Comparison of ENCODE assay signal across 15 mouse cellular contexts in the genomic region with DNA sequence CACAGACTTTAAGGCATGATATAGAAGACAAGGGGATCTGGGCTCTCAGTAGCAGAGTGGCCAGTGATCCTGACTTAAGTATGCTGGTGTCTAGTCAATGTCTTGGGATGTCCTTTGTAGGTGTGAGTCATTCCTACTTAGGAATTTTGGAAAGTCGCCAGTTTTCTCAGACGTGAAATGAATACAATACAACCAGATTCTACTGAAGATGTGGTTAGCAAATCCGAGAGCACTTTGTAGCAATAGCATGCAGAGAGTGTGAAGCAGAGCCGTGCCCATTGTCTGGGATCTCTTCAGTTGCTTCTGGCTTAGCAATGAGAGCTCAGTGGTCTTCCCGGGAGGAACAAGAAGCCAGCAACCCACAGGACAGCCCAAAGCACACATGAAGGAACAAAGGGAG. TPM values are rescaled to one million over a fixed set of nuclear protein-coding genes. Genes with fewer than 3 reads are reported as not detected.
DNase-seq lines count a peak whose midpoint lies in the region; ATAC-seq and TF ChIP-seq lines count a peak whose summit lies in the region.
"Had no signal": no experiment of that assay in that cellular context is flagged by ENCODE, and none has a peak within 500 bp of the region (broad histone marks: within the 10 kb centered on the region; RNA-seq: fewer than 3 reads in every experiment).

No protein-coding gene starts in this region.

- H3K27ac ChIP-seq in hindbrain, postnatal 0 days, result no peak overlapping the region
- H3K27ac ChIP-seq in hindbrain, embryonic 12.5 days, result no peak overlapping the region
- peak overlapping the region; percentile 89 for H3K27ac ChIP-seq in intestine, embryonic 16.5 days (ENCODE audit: low read length)
- H3K27ac ChIP-seq in liver, embryonic 16.5 days (ENCODE audit: low read length), result no peak overlapping the region
- H3K27ac ChIP-seq in forebrain, embryonic 14.5 days (ENCODE audit: low read depth, low read length), result no peak overlapping the region
- H3K27ac ChIP-seq: embryonic facial prominence, embryonic 13.5 days; gastrocnemius, adult 2 months; heart, embryonic 13.5 days; hindbrain, embryonic 15.5 days had no signal

- ATAC-seq in hindbrain, postnatal 0 days, result no peak
- no peak for ATAC-seq in hindbrain, embryonic 12.5 days (ENCODE audit: low FRiP score)
- no peak for ATAC-seq in intestine, embryonic 16.5 days
- ATAC-seq in liver, embryonic 16.5 days (ENCODE audit: low read depth), result no peak
- ATAC-seq in forebrain, embryonic 14.5 days, result no peak

- no peak overlapping the region for H3K4me2 ChIP-seq in hindbrain, postnatal 0 days (ENCODE audit: low read depth, low read length)
- H3K4me2 ChIP-seq in hindbrain, embryonic 12.5 days (replicated peaks), result no peak overlapping the region
- peak overlapping the region; percentile 53 for H3K4me2 ChIP-seq in intestine, embryonic 16.5 days (ENCODE audit: low read depth, low read length)
- H3K4me2 ChIP-seq in liver, embryonic 16.5 days (ENCODE audit: low read depth, low read length), result peak overlapping the region; percentile 68
- H3K4me2 ChIP-seq in forebrain, embryonic 14.5 days (ENCODE audit: low read length), result no peak overlapping the region
- H3K4me2 ChIP-seq: embryonic facial prominence, embryonic 13.5 days; heart, embryonic 13.5 days; hindbrain, embryonic 15.5 days had no signal

- H3K9ac ChIP-seq in hindbrain, postnatal 0 days (replicated peaks; ENCODE audit: low read length), result no peak overlapping the region
- H3K9ac ChIP-seq in hindbrain, embryonic 12.5 days, result no peak overlapping the region
- peak overlapping the region; percentile 61 for H3K9ac ChIP-seq in intestine, embryonic 16.5 days (ENCODE audit: low read depth, low read length)
- no peak overlapping the region for H3K9ac ChIP-seq in liver, embryonic 16.5 days (ENCODE audit: low read depth, low read length)
- no peak overlapping the region for H3K9ac ChIP-seq in forebrain, embryonic 14.5 days (ENCODE audit: low read length)
- H3K9ac ChIP-seq: embryonic facial prominence, embryonic 13.5 days; heart, embryonic 13.5 days; hindbrain, embryonic 15.5 days had no signal

- DNase-seq in hindbrain, postnatal 0 days (ENCODE audit: low spot score), result peak; percentile 7
- peak; percentile 39 for DNase-seq in Muller cell, postnatal 12 days (ENCODE audit: inconsistent ontology term)
- DNase-seq in ovary, postnatal 36 days (ENCODE audit: low spot score), result no peak
- no peak for DNase-seq in gastrocnemius, adult 8-10 months (ENCODE audit: low spot score in 2 of 2)
- no peak for DNase-seq in forebrain, embryonic 14.5 days (ENCODE audit: low spot score)
- DNase-seq: cerebellum, postnatal 10 days; gastrocnemius, adult 2 months; layer of hippocampus, postnatal 36 days; thymus, adult 2 months had no signal

- no peaks in the 10 kb centered on the region for H3K36me3 ChIP-seq in hindbrain, postnatal 0 days (ENCODE audit: insufficient read depth, low read length)
- H3K36me3 ChIP-seq in hindbrain, embryonic 12.5 days, result no peaks in the 10 kb centered on the region
- no peaks in the 10 kb centered on the region for H3K36me3 ChIP-seq in intestine, embryonic 16.5 days (ENCODE audit: control insufficient read depth, insufficient read depth, low read length)
- H3K36me3 ChIP-seq in liver, embryonic 16.5 days (ENCODE audit: control insufficient read depth, insufficient read depth), result no peaks in the 10 kb centered on the region
- no peaks in the 10 kb centered on the region for H3K36me3 ChIP-seq in forebrain, embryonic 14.5 days (ENCODE audit: control insufficient read depth, insufficient read depth, low read length)
- H3K36me3 ChIP-seq: embryonic facial prominence, embryonic 13.5 days; heart, embryonic 13.5 days; hindbrain, embryonic 15.5 days had no signal

- 40% methylated on average over 5 of the region's 5 CpGs for WGBS in hindbrain, postnatal 0 days
- WGBS in hindbrain, embryonic 12.5 days, result 66% methylated on average over 5 of the region's 5 CpGs
- 29% methylated on average over 5 of the region's 5 CpGs for WGBS in intestine, embryonic 16.5 days
- 74% methylated on average over 5 of the region's 5 CpGs for WGBS in liver, embryonic 16.5 days (ENCODE audit: insufficient replicate concordance)
- WGBS in forebrain, embryonic 14.5 days, result 38% methylated on average over 5 of the region's 5 CpGs

- no peak overlapping the region for H3K4me3 ChIP-seq in hindbrain, postnatal 0 days (ENCODE audit: low read length)
- no peak overlapping the region for H3K4me3 ChIP-seq in hindbrain, embryonic 12.5 days
- peak overlapping the region; percentile 50 for H3K4me3 ChIP-seq in intestine, embryonic 16.5 days (ENCODE audit: low read length)
- H3K4me3 ChIP-seq in liver, embryonic 16.5 days (ENCODE audit: low read depth, low read length), result peak overlapping the region; percentile 65
- H3K4me3 ChIP-seq in forebrain, embryonic 14.5 days (ENCODE audit: low read depth, low read length), result no peak overlapping the region
- H3K4me3 ChIP-seq: embryonic facial prominence, embryonic 13.5 days; gastrocnemius, adult 2 months; heart, embryonic 13.5 days; hindbrain, embryonic 15.5 days had no signal

- H3K27me3 ChIP-seq in hindbrain, postnatal 0 days (ENCODE audit: insufficient read depth, low read length), result no peaks in the 10 kb centered on the region
- H3K27me3 ChIP-seq in hindbrain, embryonic 12.5 days, result peaks cover 5% of the 10 kb centered on the region; the same call in 1 of the 2 replicates
- no peaks in the 10 kb centered on the region for H3K27me3 ChIP-seq in intestine, embryonic 16.5 days (replicated peaks; ENCODE audit: control insufficient read depth, insufficient read depth, low read length)
- H3K27me3 ChIP-seq in liver, embryonic 16.5 days (ENCODE audit: control insufficient read depth, insufficient read depth, low read depth, low read length), result no peaks in the 10 kb centered on the region
- no peaks in the 10 kb centered on the region for H3K27me3 ChIP-seq in forebrain, embryonic 14.5 days (replicated peaks; ENCODE audit: control insufficient read depth, insufficient read depth, low read length)
- H3K27me3 ChIP-seq: embryonic facial prominence, embryonic 13.5 days; hindbrain, embryonic 15.5 days had no signal

- no peaks in the 10 kb centered on the region for H3K9me3 ChIP-seq in hindbrain, postnatal 0 days (ENCODE audit: low read length)
- H3K9me3 ChIP-seq in hindbrain, embryonic 12.5 days (replicated peaks), result no peaks in the 10 kb centered on the region
- no peaks in the 10 kb centered on the region for H3K9me3 ChIP-seq in intestine, embryonic 16.5 days (ENCODE audit: control insufficient read depth, low read length)
- H3K9me3 ChIP-seq in liver, embryonic 16.5 days (replicated peaks; ENCODE audit: control insufficient read depth, low read length), result no peaks in the 10 kb centered on the region
- H3K9me3 ChIP-seq in forebrain, embryonic 14.5 days (replicated peaks; ENCODE audit: control insufficient read depth, low read length), result no peaks in the 10 kb centered on the region
- H3K9me3 ChIP-seq: embryonic facial prominence, embryonic 13.5 days; heart, embryonic 13.5 days; hindbrain, embryonic 15.5 days had no signal

- TF ChIP-seq CTCF in hindbrain, postnatal 0 days (IDR thresholded peaks at IDR 0.05; ENCODE audit: low read depth), result no peak

- H3K4me1 ChIP-seq in hindbrain, postnatal 0 days (ENCODE audit: insufficient read depth, low read length), result peaks cover 4% of the 10 kb centered on the region; the same call in 1 of the 2 replicates
- H3K4me1 ChIP-seq in hindbrain, embryonic 12.5 days, result peaks cover 4% of the 10 kb centered on the region
- H3K4me1 ChIP-seq in intestine, embryonic 16.5 days (ENCODE audit: control insufficient read depth, insufficient read depth, low read length), result peaks cover 17% of the 10 kb centered on the region
- H3K4me1 ChIP-seq in liver, embryonic 16.5 days (ENCODE audit: control insufficient read depth, low read depth, low read length), result peaks cover 67% of the 10 kb centered on the region
- H3K4me1 ChIP-seq in forebrain, embryonic 14.5 days (ENCODE audit: control insufficient read depth, insufficient read depth, low read length), result no peaks in the 10 kb centered on the region
- H3K4me1 ChIP-seq: hindbrain, embryonic 15.5 days had no signal

RNA-seq across cellular contexts. Expression of a gene that starts 2.7 kb away (rescaled TPM):
- total RNA-seq in hindbrain, postnatal 0 days (2014; rRNA removed), result 0.32 and 1.3 TPM in 2 replicates
- polyA plus RNA-seq in hindbrain, postnatal 0 days (2015; fragmentation: Nextera tagmentation; extraction: Ambion mirVana), result 0.58 and 0.59 TPM in 2 replicates
- 1.2 and 1.3 TPM in 2 replicates for polyA plus RNA-seq in hindbrain, embryonic 12.5 days (2016; fragmentation: Nextera tagmentation; extraction: Ambion mirVana)
- polyA plus RNA-seq in intestine, embryonic 16.5 days (2015; fragmentation: Nextera tagmentation; extraction: Ambion mirVana), result 74.7 and 81.2 TPM in 2 replicates
- polyA plus RNA-seq in liver, embryonic 16.5 days (2015; fragmentation: Nextera tagmentation; extraction: Ambion mirVana), result 6.2 and 7.3 TPM in 2 replicates
- under 1 TPM in 3 of 4 experiments, not detected in 1; 0.09 to 0.22 (median 0.11) TPM for total RNA-seq in gastrocnemius, adult 8-10 months (2022)
- 0.43 and 0.54 TPM in 2 replicates for polyA plus RNA-seq in forebrain, embryonic 14.5 days (2014; fragmentation: Nextera tagmentation; extraction: Ambion mirVana)

RNA-seq across cellular contexts. Expression of a gene that starts 5.4 kb away (rescaled TPM):
- total RNA-seq in hindbrain, postnatal 0 days (2014; rRNA removed), result 23.6 and 30.0 TPM in 2 replicates
- polyA plus RNA-seq in hindbrain, postnatal 0 days (2015; fragmentation: Nextera tagmentation; extraction: Ambion mirVana), result 13.3 and 13.5 TPM in 2 replicates
- 17.0 and 17.8 TPM in 2 replicates for polyA plus RNA-seq in hindbrain, embryonic 12.5 days (2016; fragmentation: Nextera tagmentation; extraction: Ambion mirVana)
- 12.1 and 12.4 TPM in 2 replicates for polyA plus RNA-seq in intestine, embryonic 16.5 days (2015; fragmentation: Nextera tagmentation; extraction: Ambion mirVana)
- 5.1 and 5.2 TPM in 2 replicates for polyA plus RNA-seq in liver, embryonic 16.5 days (2015; fragmentation: Nextera tagmentation; extraction: Ambion mirVana)
- total RNA-seq in gastrocnemius, adult 8-10 months (2022), result 10 to 100 TPM in 3 of 4 experiments, 1 to 10 TPM in 1; 9.6 to 15.0 (median 11.7) TPM
- 17.8 and 23.2 TPM in 2 replicates for polyA plus RNA-seq in forebrain, embryonic 14.5 days (2014; fragmentation: Nextera tagmentation; extraction: Ambion mirVana)

RNA-seq across cellular contexts. Expression of a gene that starts 17.3 kb away (rescaled TPM):
- total RNA-seq in hindbrain, postnatal 0 days (2014; rRNA removed), result 10.4 and 11.9 TPM in 2 replicates
- 19.3 and 20.7 TPM in 2 replicates for polyA plus RNA-seq in hindbrain, postnatal 0 days (2015; fragmentation: Nextera tagmentation; extraction: Ambion mirVana)
- polyA plus RNA-seq in hindbrain, embryonic 12.5 days (2016; fragmentation: Nextera tagmentation; extraction: Ambion mirVana), result 19.2 and 19.9 TPM in 2 replicates
- 8.5 and 9.9 TPM in 2 replicates for polyA plus RNA-seq in intestine, embryonic 16.5 days (2015; fragmentation: Nextera tagmentation; extraction: Ambion mirVana)
- 40.7 and 43.1 TPM in 2 replicates for polyA plus RNA-seq in liver, embryonic 16.5 days (2015; fragmentation: Nextera tagmentation; extraction: Ambion mirVana)
- 1 to 10 TPM; 2.9 to 4.0 (median 3.4) TPM for total RNA-seq in gastrocnemius, adult 8-10 months (2022)
- polyA plus RNA-seq in forebrain, embryonic 14.5 days (2014; fragmentation: Nextera tagmentation; extraction: Ambion mirVana), result 8.9 and 10.0 TPM in 2 replicates

RNA-seq across cellular contexts. Expression of a gene that starts 18.9 kb away (rescaled TPM):
- total RNA-seq in hindbrain, postnatal 0 days (2014; rRNA removed), result not detected in 2 replicates
- not detected in 2 replicates for polyA plus RNA-seq in hindbrain, postnatal 0 days (2015; fragmentation: Nextera tagmentation; extraction: Ambion mirVana)
- polyA plus RNA-seq in hindbrain, embryonic 12.5 days (2016; fragmentation: Nextera tagmentation; extraction: Ambion mirVana), result 0.15 TPM in 1 of 2 replicates, not detected in the other
- 0.07 TPM in 1 of 2 replicates, not detected in the other for polyA plus RNA-seq in intestine, embryonic 16.5 days (2015; fragmentation: Nextera tagmentation; extraction: Ambion mirVana)
- not detected in 2 replicates for polyA plus RNA-seq in liver, embryonic 16.5 days (2015; fragmentation: Nextera tagmentation; extraction: Ambion mirVana)
- not detected for total RNA-seq in gastrocnemius, adult 8-10 months (2022)
- polyA plus RNA-seq in forebrain, embryonic 14.5 days (2014; fragmentation: Nextera tagmentation; extraction: Ambion mirVana), result not detected in 2 replicates
- total RNA-seq: layer of hippocampus, postnatal 36 days had no signal
- polyA plus RNA-seq: embryonic facial prominence, embryonic 13.5 days; heart, embryonic 13.5 days; hindbrain, embryonic 15.5 days had no signal

Comparison
In these comparisons a context has a peak if more than half of its experiments do, and no peak if none do; other contexts are left out.
1. DNase-seq: peak in hindbrain, postnatal 0 days (single experiment) and Muller cell, postnatal 12 days (single experiment); none in ovary, postnatal 36 days (single experiment), gastrocnemius, adult 8-10 months (0 of 2) and forebrain, embryonic 14.5 days (single experiment).
2. H3K4me2 ChIP-seq: peak in intestine, embryonic 16.5 days (single experiment) and liver, embryonic 16.5 days (single experiment); none in hindbrain, postnatal 0 days (single experiment), hindbrain, embryonic 12.5 days (single experiment) and forebrain, embryonic 14.5 days (single experiment).
3. H3K4me3 ChIP-seq: peak in intestine, embryonic 16.5 days (single experiment) and liver, embryonic 16.5 days (single experiment); none in hindbrain, postnatal 0 days (single experiment), hindbrain, embryonic 12.5 days (single experiment) and forebrain, embryonic 14.5 days (single experiment).